Mouse (Mus musculus): ENCODE measurements around the gene Tspan14.

Tspan14 gene

GRCm38 (mm10) chr14:40917632-40918031, 49.0 kb downstream of the Tspan14 start:
- DNase-seq (ENCODE audit: low spot score), result peak; percentile 83

DNA sequence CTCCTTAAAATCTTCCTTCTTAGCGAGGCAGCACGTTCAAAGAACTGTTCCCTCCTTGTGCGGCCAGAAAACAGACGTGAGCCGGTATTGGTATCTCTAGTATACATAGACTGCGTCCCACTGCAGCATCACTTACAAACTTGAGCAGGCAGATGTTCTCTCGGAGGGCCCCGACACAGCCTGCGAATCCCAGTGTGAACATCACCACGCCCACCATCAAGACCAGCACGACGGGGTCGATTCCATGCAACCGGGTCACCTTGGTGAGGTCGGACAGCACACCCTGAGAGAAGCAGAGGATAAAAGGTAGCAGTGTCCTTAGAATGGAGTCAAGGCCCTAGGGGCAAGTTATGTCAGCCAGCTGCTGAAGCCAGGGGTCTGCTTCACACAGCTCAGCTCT, 49.9 kb downstream of the Tspan14 start:
- DNase-seq (ENCODE audit: low spot score), result no peak

DNA sequence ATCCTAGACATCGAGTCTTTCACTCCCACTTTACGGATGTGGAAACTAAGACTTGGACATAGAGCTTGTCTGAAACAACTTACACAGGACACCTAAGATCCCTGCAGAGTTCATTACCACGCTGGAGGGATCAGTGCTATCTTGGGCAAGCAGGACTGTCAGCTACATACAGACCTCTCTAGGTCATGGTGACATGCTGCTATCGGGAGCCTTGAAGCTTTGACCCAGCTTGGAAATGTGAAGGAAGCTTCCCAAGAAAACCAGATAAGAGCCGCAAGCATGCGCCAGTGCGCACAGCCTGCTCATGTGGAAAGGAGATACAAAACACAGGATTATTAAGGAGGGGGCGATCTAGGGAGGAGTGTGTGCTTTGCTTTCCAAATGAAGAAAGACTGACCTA, 50.8 kb downstream of the Tspan14 start:
- no peak for DNase-seq (ENCODE audit: low spot score)

GRCm38 (mm10) chr14:40914701-40915100, 51.9 kb downstream of the Tspan14 start:
- DNase-seq (ENCODE audit: low spot score), result no peak

DNA sequence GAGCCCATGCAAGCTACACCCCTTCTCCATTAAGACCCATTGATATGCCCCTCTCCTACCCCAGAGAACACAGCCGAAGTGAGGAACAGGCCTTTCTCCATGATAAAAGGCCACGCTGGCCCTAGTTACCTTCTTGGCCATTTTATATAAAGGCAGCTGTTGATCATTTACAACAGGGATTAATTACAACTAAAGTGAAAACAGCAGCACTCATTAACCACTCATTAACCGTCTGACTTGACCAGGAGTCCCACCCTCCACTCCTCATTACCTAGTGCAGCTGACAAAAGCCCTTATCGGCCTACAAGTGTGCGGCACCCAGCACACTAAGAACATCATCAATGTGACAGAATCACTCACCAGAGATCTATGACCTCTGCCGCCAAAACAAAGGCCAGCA, 52.9 kb downstream of the Tspan14 start:
- no peak for DNase-seq (ENCODE audit: low spot score)

DNA sequence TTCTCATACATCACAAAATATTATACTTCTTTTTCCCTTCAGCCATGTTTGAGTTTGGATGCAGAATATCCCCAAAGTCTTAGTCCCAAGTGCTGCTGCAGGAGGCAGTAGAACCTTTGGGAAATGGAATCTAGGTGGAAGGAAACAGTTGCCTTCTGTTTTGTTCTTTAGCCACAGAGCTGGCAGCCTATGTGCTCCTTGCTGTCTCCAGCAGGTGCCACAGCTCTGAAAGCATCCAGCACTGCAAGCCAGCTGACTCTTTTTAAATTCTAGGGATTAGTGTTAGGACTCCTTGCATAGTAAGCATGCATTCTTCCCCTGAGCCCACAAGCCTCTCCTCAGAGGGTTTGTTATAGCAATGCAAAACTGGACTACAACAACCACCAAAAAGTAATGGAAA, 55.1 kb downstream of the Tspan14 start:
- no peak for DNase-seq (ENCODE audit: low spot score)

GRCm38 (mm10) chr14:40908763-40909162, 57.8 kb downstream of the Tspan14 start:
- no peak for DNase-seq (ENCODE audit: low spot score)

- DNase-seq (ENCODE audit: low spot score), result no peak
Measured at GRCm38 (mm10) chr14:40906770-40907169, 59.8 kb downstream of the Tspan14 start.

DNA sequence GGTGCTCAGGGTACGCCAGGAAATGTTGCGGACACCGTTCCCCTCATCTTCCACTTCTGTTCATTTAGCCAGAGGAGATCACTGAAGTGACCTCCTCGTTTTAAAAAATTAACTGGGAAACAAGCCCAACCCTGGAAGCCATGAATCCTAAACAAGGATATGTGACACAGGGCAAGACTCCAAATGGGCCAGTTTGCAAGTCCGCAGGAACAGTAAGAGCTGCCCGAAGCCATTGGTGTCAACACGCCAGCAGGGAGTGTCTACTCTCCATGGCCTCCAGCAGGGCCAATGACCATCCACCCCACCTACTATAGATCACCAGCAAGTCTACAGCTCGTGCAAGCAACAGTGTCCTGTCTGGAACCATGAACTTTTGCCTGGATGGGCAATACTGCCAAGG, 60.8 kb downstream of the Tspan14 start:
- no peak for DNase-seq (ENCODE audit: low spot score)

GRCm38 (mm10) chr14:40902307-40903055, 64.1 kb downstream of the Tspan14 start:
- no peak for DNase-seq (ENCODE audit: low spot score)

- DNase-seq (ENCODE audit: low spot score), result no peak
Measured at GRCm38 (mm10) chr14:40900267-40900666, 66.3 kb downstream of the Tspan14 start.

GRCm38 (mm10) chr14:40897916-40898315, 68.7 kb downstream of the Tspan14 start:
- DNase-seq (ENCODE audit: low spot score), result no peak

GRCm38 (mm10) chr14:40895681-40896080, 70.9 kb downstream of the Tspan14 start:
- no peak for DNase-seq (ENCODE audit: low spot score)

- peak; percentile 59 for DNase-seq (ENCODE audit: low spot score)
Measured at GRCm38 (mm10) chr14:40894576-40895247, 71.9 kb downstream of the Tspan14 start.

GRCm38 (mm10) chr14:40893884-40894283, 72.7 kb downstream of the Tspan14 start:
- no peak for DNase-seq (ENCODE audit: low spot score)

DNA sequence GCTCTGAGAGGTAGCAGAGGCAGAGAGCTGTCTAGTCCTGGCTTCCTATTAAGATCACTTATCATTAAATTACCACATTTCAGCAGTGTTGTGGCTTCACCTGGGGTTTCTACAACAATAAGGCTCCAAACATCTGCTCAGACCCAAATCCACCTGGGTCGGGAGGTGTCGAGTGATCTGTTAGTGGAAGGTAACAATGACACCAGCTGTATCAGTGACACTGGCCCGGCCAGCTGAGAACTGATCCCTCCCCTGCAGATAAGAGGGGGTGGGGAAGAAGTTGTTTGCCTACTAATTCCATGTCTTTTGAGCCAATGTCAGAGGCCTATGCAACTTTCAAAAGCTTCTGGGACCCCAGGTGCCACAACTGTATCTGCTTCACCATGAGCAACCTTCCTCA, 73.4 kb downstream of the Tspan14 start, which contains the start of gene Sh2d4b:
TSS of gene Sh2d4b (minus strand) at position 71 of the 400 bp plus-strand sequence.
- DNase-seq (ENCODE audit: low spot score), result no peak

DNA sequence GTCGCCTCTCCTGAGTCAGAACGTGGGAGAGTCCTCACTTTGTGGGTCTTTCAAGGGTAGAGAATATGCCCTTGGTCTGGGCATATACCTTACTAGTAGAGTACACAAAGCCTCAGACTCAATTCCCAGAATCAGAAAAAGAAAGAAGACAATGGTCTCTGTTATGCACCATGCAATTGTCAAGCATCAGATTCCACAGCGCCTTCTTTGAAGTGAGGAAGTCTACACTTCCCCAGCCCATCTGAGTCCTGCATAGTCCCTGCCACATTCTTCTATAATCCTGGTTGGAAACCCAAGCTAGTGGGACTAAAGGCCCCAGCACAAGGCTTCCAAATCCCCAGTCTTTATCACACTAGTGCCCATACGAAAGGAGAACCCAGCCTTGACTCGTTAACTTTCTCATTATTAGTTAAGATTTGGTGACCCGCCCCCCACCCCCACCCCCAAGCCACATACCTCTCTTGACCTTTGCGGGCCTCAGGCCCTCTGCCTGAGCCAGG, 74.2 kb downstream of the Tspan14 start:
- no peak for DNase-seq (ENCODE audit: low spot score)

DNA sequence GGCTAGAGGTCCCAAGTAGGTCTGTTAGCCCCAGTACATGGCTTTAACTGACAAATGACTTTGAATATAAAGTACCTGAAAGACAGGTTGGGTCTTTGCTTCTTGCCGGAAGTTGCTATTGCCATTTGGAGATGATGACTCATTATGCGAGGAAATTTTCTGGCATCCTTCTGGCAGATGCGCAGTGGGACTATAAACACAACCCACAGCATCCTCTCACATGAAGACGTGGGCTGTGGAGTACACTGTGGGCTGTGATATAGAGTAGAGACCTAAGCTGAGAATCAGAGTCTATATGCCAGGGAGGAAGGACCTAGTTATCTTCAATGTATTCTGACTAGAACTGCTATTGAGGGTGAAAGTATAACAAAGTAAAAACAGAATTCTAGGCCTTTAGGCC, 75.1 kb downstream of the Tspan14 start:
- no peak for DNase-seq (ENCODE audit: low spot score)

GRCm38 (mm10) chr14:40889704-40890103, 76.9 kb downstream of the Tspan14 start:
- no peak for DNase-seq (ENCODE audit: low spot score)

- DNase-seq (ENCODE audit: low spot score), result no peak
Measured at GRCm38 (mm10) chr14:40889181-40889580, 77.4 kb downstream of the Tspan14 start.

DNA sequence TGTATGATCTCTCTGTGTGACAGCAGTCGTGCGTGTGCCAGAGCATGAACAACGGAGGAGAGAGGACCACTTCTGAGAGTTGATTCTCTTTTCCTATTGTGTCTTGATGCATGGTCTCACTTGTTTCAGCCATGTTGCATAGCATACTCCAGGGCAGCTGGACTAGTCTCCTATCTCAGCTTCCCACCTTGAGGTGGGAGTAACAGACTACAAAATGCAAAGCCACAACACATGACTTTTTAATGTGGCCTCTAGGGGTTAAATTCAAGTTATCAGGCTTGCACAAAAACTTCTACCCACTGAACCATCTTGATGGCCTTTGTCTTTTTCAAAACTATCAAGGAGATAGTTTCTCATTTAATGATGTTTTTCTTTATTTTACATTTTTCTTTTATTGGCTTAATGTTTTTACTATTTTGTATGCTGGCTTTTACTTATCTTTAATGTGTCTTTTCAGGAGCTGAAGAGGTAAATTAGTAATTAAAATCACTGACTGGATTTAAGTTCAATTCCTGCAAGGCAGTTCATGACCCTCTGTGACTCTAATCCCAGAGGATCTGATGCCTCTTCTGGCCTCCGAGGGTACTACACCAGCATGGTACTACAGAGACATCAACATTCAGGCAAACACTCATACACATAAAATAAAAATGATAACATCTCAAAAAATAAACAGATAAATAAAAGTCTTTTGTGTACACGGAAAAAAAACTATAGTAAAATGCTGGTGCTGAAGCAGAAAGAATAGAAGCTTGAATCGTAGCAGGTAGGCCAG, 80.0 kb downstream of the Tspan14 start:
- DNase-seq (ENCODE audit: low spot score), result no peak

DNA sequence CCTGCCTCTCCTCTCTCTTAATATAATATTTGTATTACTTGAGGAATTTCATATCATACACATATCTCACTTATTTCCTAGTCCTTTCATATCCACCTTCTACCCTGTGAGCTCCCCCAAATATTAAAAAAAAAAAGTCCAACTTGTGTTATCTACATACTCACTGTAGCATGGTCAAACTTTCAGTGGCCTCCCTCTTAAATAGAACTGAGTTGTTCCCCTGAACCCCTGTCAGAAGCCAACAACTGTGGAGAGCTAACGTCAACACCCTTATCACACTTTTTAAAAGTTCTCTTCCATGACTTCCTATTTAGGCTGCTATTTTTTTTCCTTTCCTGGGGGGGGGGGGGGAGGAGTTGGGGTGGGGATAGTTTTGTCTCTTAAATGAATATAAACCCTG, 80.9 kb downstream of the Tspan14 start:
- no peak for DNase-seq (ENCODE audit: low spot score)

- DNase-seq (ENCODE audit: low spot score), result no peak
Measured at GRCm38 (mm10) chr14:40885225-40885624, 81.4 kb downstream of the Tspan14 start.

Data from T-cell, adult 2 months (primary cell).